Mouse (Mus musculus) lung, postnatal 0 days (tissue): ENCODE measurements around the gene P3h2. TPM values are rescaled to one million over a fixed set of nuclear protein-coding genes. Genes with fewer than 3 reads are reported as not detected.

ENCODE experiments used
- ATAC-seq: fragments of 200-750 bp; cut with Nextera tagmentation; 2 replicates; pipeline ENCODE4 v1.8.0; 2017; ENCODE audit warnings: moderate library complexity
- DNase-seq: peaks from one replicate; pipeline ENCODE4 v3.0.0-alpha.2; 2016; ENCODE audit warnings: low spot score
- H3K27ac ChIP-seq: fragments of 300-500 bp; sonication (generic); 2 replicates; pipeline ENCODE4 v1.5.1; 2014; ENCODE audit warnings: antibody characterized with exemption, mild to moderate bottlenecking, low read length, mixed read lengths
- H3K27me3 ChIP-seq: fragments of 300-500 bp; sonication (generic); replicated peaks from 2 replicates; pipeline ENCODE4 v1.6.1; 2014; ENCODE audit warnings: low read length, mixed read lengths; ENCODE audit not compliant: insufficient read depth
- H3K36me3 ChIP-seq: fragments of 300-500 bp; sonication (generic); 2 replicates; pipeline ENCODE4 v1.6.1; 2014; ENCODE audit warnings: low read length, mixed read lengths; ENCODE audit not compliant: insufficient read depth
- H3K4me1 ChIP-seq: fragments of 300-500 bp; sonication (generic); 2 replicates; pipeline ENCODE4 v1.6.1; 2014; ENCODE audit warnings: antibody characterized with exemption, low read depth, low read length, mixed read lengths; ENCODE audit not compliant: insufficient read depth
- H3K4me2 ChIP-seq: fragments of 300-500 bp; sonication (generic); replicated peaks from 2 replicates; pipeline ENCODE4 v1.6.1; 2014; ENCODE audit warnings: low read depth, mild to moderate bottlenecking, low read length, moderate library complexity, mixed read lengths
- H3K4me3 ChIP-seq: fragments of 300-500 bp; sonication (generic); 2 replicates; pipeline ENCODE4 v1.5.1; 2014; ENCODE audit warnings: low read depth, low read length
- H3K9ac ChIP-seq: fragments of 300-500 bp; sonication (generic); replicated peaks from 2 replicates; pipeline ENCODE4 v1.6.1; 2014; ENCODE audit warnings: low read depth, mild to moderate bottlenecking
- H3K9me3 ChIP-seq: fragments of 300-500 bp; sonication (generic); 2 replicates; pipeline ENCODE4 v1.6.1; 2016; ENCODE audit warnings: low read length, mixed read lengths
- CTCF ChIP-seq: IDR thresholded peaks from 2 replicates; pipeline ENCODE4 v1.5.1; 2016; ENCODE audit warnings: antibody characterized with exemption, mild to moderate bottlenecking
- EP300 ChIP-seq: IDR thresholded peaks from 2 replicates; pipeline ENCODE4 v1.6.1; 2016; ENCODE audit warnings: antibody characterized with exemption, mild to moderate bottlenecking, control low read depth
- WGBS: fragments of 180-500 bp; shearing (Covaris S2); extraction: QIAGEN DNeasy Blood & Tissue Kit; methylation state at CpG from one replicate; pipeline ENCODE4 v1.1.7; 2014; 5-methylcytosine and 5-hydroxymethylcytosine counted together
- polyA plus RNA-seq: library from polyadenylated mRNA; unstranded; fragments of >200 nt; fragmentation: Nextera tagmentation; extraction: Ambion mirVana; gene quantifications from 2 replicates; pipeline ENCODE4 v1.2.1, GENCODE M21; 2015

The P3h2 gene
- polyA plus RNA-seq, 1 experiment from 2014 or later: 1.5 TPM

GRCm38 (mm10) chr16:26039320-26039719 lies 66.3 kb downstream of the P3h2 start:
- no peaks in the 10 kb centered on the region for H3K36me3 ChIP-seq
- no peak for TF ChIP-seq CTCF
- TF ChIP-seq EP300: no peak
- H3K9ac ChIP-seq: no peak overlapping the region
- no peaks in the 10 kb centered on the region for H3K4me1 ChIP-seq
- no peak for ATAC-seq
- H3K4me3 ChIP-seq: no peak overlapping the region
- H3K27me3 ChIP-seq: no peaks in the 10 kb centered on the region
- no peak overlapping the region for H3K27ac ChIP-seq
- no peaks in the 10 kb centered on the region for H3K9me3 ChIP-seq
- no peak for DNase-seq
- 61% methylated on average over 3 of the region's 3 CpGs for WGBS
- no peak overlapping the region for H3K4me2 ChIP-seq

- no peak overlapping the region for H3K4me3 ChIP-seq
- WGBS: 39% methylated on average over 3 of the region's 3 CpGs
- H3K36me3 ChIP-seq: no peaks in the 10 kb centered on the region
- DNase-seq (peak; percentile 29), ATAC-seq (no peak; the same call in 1 of the 2 replicates)
- no peaks in the 10 kb centered on the region; the same call in 1 of the 2 replicates for H3K9me3 ChIP-seq
- H3K27ac ChIP-seq: no peak overlapping the region
- TF ChIP-seq EP300 (no peak), CTCF (no peak)
- no peak overlapping the region for H3K9ac ChIP-seq
- no peaks in the 10 kb centered on the region for H3K4me1 ChIP-seq
- no peaks in the 10 kb centered on the region for H3K27me3 ChIP-seq
- no peak overlapping the region; the same call in 1 of the 2 replicates for H3K4me2 ChIP-seq
These were observed 70.1 kb downstream of the P3h2 start for GRCm38 (mm10) chr16:26035525-26035924.

- no peak overlapping the region for H3K4me3 ChIP-seq
- TF ChIP-seq CTCF (no peak), EP300 (no peak)
- WGBS: 56% methylated on average over 5 of the region's 5 CpGs
- H3K36me3 ChIP-seq: no peaks in the 10 kb centered on the region
- ATAC-seq: no peak
- H3K4me2 ChIP-seq: no peak overlapping the region; the same call in 1 of the 2 replicates
- no peaks in the 10 kb centered on the region for H3K4me1 ChIP-seq
- no peak for DNase-seq
- no peaks in the 10 kb centered on the region; the same call in 1 of the 2 replicates for H3K9me3 ChIP-seq
- no peak overlapping the region for H3K9ac ChIP-seq
- no peak overlapping the region for H3K27ac ChIP-seq
- H3K27me3 ChIP-seq: no peaks in the 10 kb centered on the region
These were observed 70.5 kb downstream of the P3h2 start for GRCm38 (mm10) chr16:26035079-26035478.

GRCm38 (mm10) chr16:26029424-26030012 lies 76.1 kb downstream of the P3h2 start:
- H3K9ac ChIP-seq: no peak overlapping the region
- DNase-seq: no peak
- H3K4me3 ChIP-seq: no peak overlapping the region
- 44% methylated on average over 2 of the region's 2 CpGs for WGBS
- H3K4me1 ChIP-seq: no peaks in the 10 kb centered on the region
- no peaks in the 10 kb centered on the region for H3K36me3 ChIP-seq
- no peak for ATAC-seq
- no peak overlapping the region for H3K4me2 ChIP-seq
- H3K27ac ChIP-seq: no peak overlapping the region
- H3K27me3 ChIP-seq: no peaks in the 10 kb centered on the region
- no peak for TF ChIP-seq EP300
- TF ChIP-seq CTCF: no peak
- H3K9me3 ChIP-seq: no peaks in the 10 kb centered on the region; the same call in 1 of the 2 replicates

GRCm38 (mm10) chr16:26026416-26026815 lies 79.2 kb downstream of the P3h2 start:
- TF ChIP-seq EP300 (no peak), CTCF (peak; percentile 58)
- H3K36me3 ChIP-seq: no peaks in the 10 kb centered on the region
- H3K4me1 ChIP-seq: no peaks in the 10 kb centered on the region
- no peaks in the 10 kb centered on the region for H3K9me3 ChIP-seq
- no peak for DNase-seq
- 74% methylated on average over 3 of the region's 3 CpGs for WGBS
- H3K9ac ChIP-seq: no peak overlapping the region
- H3K4me2 ChIP-seq: no peak overlapping the region
- no peaks in the 10 kb centered on the region for H3K27me3 ChIP-seq
- no peak overlapping the region for H3K4me3 ChIP-seq
- H3K27ac ChIP-seq: no peak overlapping the region
- no peak for ATAC-seq

GRCm38 (mm10) chr16:26024543-26024942 lies 81.0 kb downstream of the P3h2 start:
- H3K9me3 ChIP-seq: no peaks in the 10 kb centered on the region
- no peaks in the 10 kb centered on the region for H3K4me1 ChIP-seq
- H3K9ac ChIP-seq: no peak overlapping the region
- no peak for TF ChIP-seq EP300
- no peak for TF ChIP-seq CTCF
- no peaks in the 10 kb centered on the region for H3K36me3 ChIP-seq
- ATAC-seq (no peak), DNase-seq (no peak)
- no peak overlapping the region for H3K4me2 ChIP-seq
- no peak overlapping the region for H3K27ac ChIP-seq
- no peak overlapping the region for H3K4me3 ChIP-seq
- 85% methylated on average over 5 of the region's 5 CpGs for WGBS
- H3K27me3 ChIP-seq: no peaks in the 10 kb centered on the region
